Mouse (Mus musculus) testis, adult 2 months (tissue): ENCODE results near the gene Hnf4a. TPM values are rescaled to one million over a fixed set of nuclear protein-coding genes. Genes with fewer than 3 reads are reported as not detected.

Source experiments
- H3K27ac ChIP-seq: fragments of 200-500 bp; 2 replicates; pipeline ENCODE4 v1.5.1; 2012; ENCODE audit warnings: low read depth, low read length; ENCODE audit not compliant: control insufficient read depth, insufficient read depth
- H3K27me3 ChIP-seq: fragments of 200-500 bp; 2 replicates; pipeline ENCODE4 v1.6.1; 2012; ENCODE audit warnings: mild to moderate bottlenecking, low read length, moderate library complexity; ENCODE audit not compliant: control insufficient read depth, insufficient read depth
- H3K36me3 ChIP-seq: fragments of 200-500 bp; 2 replicates; pipeline ENCODE4 v1.6.1; 2012; ENCODE audit warnings: mild to moderate bottlenecking, low read length; ENCODE audit not compliant: control insufficient read depth, insufficient read depth
- H3K4me1 ChIP-seq: fragments of 200-500 bp; 2 replicates; pipeline ENCODE4 v1.6.1; 2012; ENCODE audit warnings: low read length; ENCODE audit not compliant: control insufficient read depth, insufficient read depth
- H3K4me3 ChIP-seq: fragments of 200-500 bp; 2 replicates; pipeline ENCODE4 v1.5.1; 2012; ENCODE audit warnings: low read depth, mild to moderate bottlenecking, low read length, moderate library complexity, mixed read lengths; ENCODE audit not compliant: control insufficient read depth
- CTCF ChIP-seq: fragments of 200-500 bp; IDR thresholded peaks from 2 replicates; pipeline ENCODE4 v1.5.1; 2012; ENCODE audit warnings: low read depth, mild to moderate bottlenecking, inconsistent platforms, low read length, moderate library complexity; ENCODE audit not compliant: control insufficient read depth, insufficient read depth, insufficient replicate concordance
- POLR2A ChIP-seq: fragments of 200-500 bp; IDR thresholded peaks from 2 replicates; pipeline ENCODE4 v1.6.1; 2012; ENCODE audit warnings: low read depth, mild to moderate bottlenecking, inconsistent platforms, low read length, moderate library complexity; ENCODE audit not compliant: control insufficient read depth
- polyA plus RNA-seq: library from polyadenylated mRNA; depleted of rRNA; stranded (reverse); fragments of >200 nt; gene quantifications from 2 replicates; pipeline ENCODE4 v1.2.3, GENCODE M21; 2012

Gene Hnf4a
- polyA plus RNA-seq, 1 experiment = 0.10 TPM

- H3K27ac ChIP-seq = no peak overlapping the region
- no peaks in the 10 kb centered on the region for H3K27me3 ChIP-seq
- H3K4me3 ChIP-seq = no peak overlapping the region
- H3K36me3 ChIP-seq = no peaks in the 10 kb centered on the region
- TF ChIP-seq POLR2A (no peak), CTCF (no peak)
- no peaks in the 10 kb centered on the region for H3K4me1 ChIP-seq
Observed at GRCm38 (mm10) chr2:163491351-163491750, 15.3 kb upstream of the Hnf4a start.

GRCm38 (mm10) chr2:163492018-163492417 lies 14.6 kb upstream of the Hnf4a start, which contains the start of gene R3hdml:
Gene R3hdml, plus strand, starts transcription at chr2:163492318.
- Histone ChIP-seq H3K4me1 (no peaks in the 10 kb centered on the region), H3K27me3 (no peaks in the 10 kb centered on the region), H3K36me3 (no peaks in the 10 kb centered on the region), H3K27ac (no peak within 1 kb of the TSS), H3K4me3 (no peak within 1 kb of the TSS)
- TF ChIP-seq CTCF (no peak), POLR2A (no peak)

GRCm38 (mm10) chr2:163493031-163493430 lies 13.6 kb upstream of the Hnf4a start:
- Histone ChIP-seq H3K4me1 (no peaks in the 10 kb centered on the region), H3K27me3 (no peaks in the 10 kb centered on the region), H3K4me3 (no peak overlapping the region), H3K27ac (no peak overlapping the region), H3K36me3 (no peaks in the 10 kb centered on the region)
- TF ChIP-seq CTCF = no peak
- TF ChIP-seq POLR2A = no peak

GRCm38 (mm10) chr2:163493976-163494375 lies 12.6 kb upstream of the Hnf4a start:
- Histone ChIP-seq H3K4me3 (no peak overlapping the region), H3K36me3 (no peaks in the 10 kb centered on the region), H3K27ac (no peak overlapping the region), H3K4me1 (no peaks in the 10 kb centered on the region), H3K27me3 (no peaks in the 10 kb centered on the region)
- TF ChIP-seq POLR2A (no peak), CTCF (no peak)

GRCm38 (mm10) chr2:163494456-163494855 lies 12.2 kb upstream of the Hnf4a start:
- Histone ChIP-seq H3K27ac (no peak overlapping the region), H3K4me3 (no peak overlapping the region), H3K27me3 (no peaks in the 10 kb centered on the region), H3K4me1 (no peaks in the 10 kb centered on the region), H3K36me3 (no peaks in the 10 kb centered on the region)
- TF ChIP-seq POLR2A (no peak), CTCF (no peak)

GRCm38 (mm10) chr2:163502219-163502618 lies 4.4 kb upstream of the Hnf4a start:
- Histone ChIP-seq H3K4me3 (no peak overlapping the region), H3K4me1 (no peaks in the 10 kb centered on the region), H3K27me3 (no peaks in the 10 kb centered on the region), H3K27ac (no peak overlapping the region), H3K36me3 (no peaks in the 10 kb centered on the region)
- TF ChIP-seq CTCF = no peak
- no peak for TF ChIP-seq POLR2A

GRCm38 (mm10) chr2:163503191-163503590 lies 3.4 kb upstream of the Hnf4a start:
- TF ChIP-seq POLR2A (no peak), CTCF (no peak)
- Histone ChIP-seq H3K36me3 (no peaks in the 10 kb centered on the region), H3K4me3 (no peak overlapping the region), H3K4me1 (no peaks in the 10 kb centered on the region), H3K27ac (no peak overlapping the region), H3K27me3 (no peaks in the 10 kb centered on the region)

- Histone ChIP-seq H3K36me3 (no peaks in the 10 kb centered on the region), H3K4me1 (no peaks in the 10 kb centered on the region), H3K4me3 (no peak overlapping the region), H3K27me3 (no peaks in the 10 kb centered on the region), H3K27ac (no peak overlapping the region)
- no peak for TF ChIP-seq POLR2A
- no peak for TF ChIP-seq CTCF
Observed at GRCm38 (mm10) chr2:163525761-163526243, 19.2 kb downstream of the Hnf4a start.
